Mouse (Mus musculus) megakaryocyte, embryonic 14.5 days (primary cell): ENCODE measurements around the gene Ankdd1a.

Source experiments
- FLI1 ChIP-seq: IDR thresholded peaks from 2 replicates; pipeline ENCODE4 v1.6.1; 2012; ENCODE audit warnings: low read length, inconsistent platforms, mixed read lengths
- GATA1 ChIP-seq: IDR thresholded peaks from 3 replicates; pipeline ENCODE4 v1.6.1; 2012; ENCODE audit warnings: mixed read lengths, low read length, inconsistent platforms, borderline replicate concordance

DNA sequence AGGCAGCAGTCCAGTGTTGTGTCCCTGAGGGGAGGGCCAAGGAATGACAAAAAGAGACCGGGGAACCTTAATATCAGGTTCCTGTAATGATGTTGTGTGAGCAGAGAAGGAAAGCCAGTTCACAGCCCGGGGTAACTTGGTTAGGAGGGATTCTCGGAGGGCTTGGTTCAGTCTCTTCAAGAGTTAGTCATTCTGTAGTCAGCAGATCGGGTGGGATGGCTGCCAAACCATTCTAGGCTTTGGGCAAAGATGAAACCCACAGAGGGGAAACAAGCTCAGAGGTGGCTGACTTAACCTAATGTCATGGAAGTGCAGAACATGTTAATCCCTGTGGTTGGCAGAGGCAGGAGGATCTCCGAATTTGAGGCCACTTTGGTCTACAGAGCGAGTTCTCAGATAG lies 55.8 kb downstream of the Ankdd1a start:
- TF ChIP-seq GATA1 (no peak), FLI1 (no peak)
